Mouse (Mus musculus) limb, embryonic 10.5 days (tissue): ENCODE measurements around the gene Olfr395. TPM values are rescaled to one million over a fixed set of nuclear protein-coding genes. Genes with fewer than 3 reads are reported as not detected.
"Not testable (repeated sequence)": the region's sequence is repeated elsewhere in the genome, so short reads cannot be mapped to it uniquely, and the experiment has no call there.

ENCODE experiments used
- DNase-seq: peaks from one replicate; pipeline ENCODE4 v3.0.0-alpha.2; 2017; ENCODE audit warnings: low spot score
- H3K27ac ChIP-seq: fragments of 300-500 bp; sonication (generic); 2 replicates; pipeline ENCODE4 v1.5.1; 2016; ENCODE audit warnings: mild to moderate bottlenecking
- H3K27me3 ChIP-seq: fragments of 300-500 bp; sonication (generic); 2 replicates; pipeline ENCODE4 v1.6.1; 2016; ENCODE audit warnings: low read depth, mild to moderate bottlenecking; ENCODE audit not compliant: poor library complexity, severe bottlenecking
- H3K36me3 ChIP-seq: fragments of 300-500 bp; sonication (generic); 2 replicates; pipeline ENCODE4 v1.6.1; 2016; ENCODE audit warnings: mild to moderate bottlenecking, moderate library complexity
- H3K4me1 ChIP-seq: fragments of 300-500 bp; sonication (generic); 2 replicates; pipeline ENCODE4 v1.6.1; 2016
- H3K4me3 ChIP-seq: fragments of 300-500 bp; sonication (generic); 2 replicates; pipeline ENCODE4 v1.5.1; 2016; ENCODE audit warnings: mild to moderate bottlenecking, moderate library complexity
- H3K9me3 ChIP-seq: fragments of 300-500 bp; sonication (generic); replicated peaks from 2 replicates; pipeline ENCODE4 v1.6.1; 2016; ENCODE audit warnings: mild to moderate bottlenecking
- WGBS: fragments of 180-500 bp; shearing (Covaris S2); methylation state at CpG from one replicate; pipeline ENCODE4 v1.1.7; 2016; 5-methylcytosine and 5-hydroxymethylcytosine counted together
- polyA plus RNA-seq: library from polyadenylated mRNA; unstranded; fragments of >200 nt; fragmentation: Nextera tagmentation; extraction: Ambion mirVana; gene quantifications from 2 replicates; pipeline ENCODE4 v1.2.1, GENCODE M21; 2016

Gene Olfr395
- polyA plus RNA-seq, result not detected in 2 replicates

GRCm38 (mm10) chr11:73909199-73909598 lies at the start of gene Olfr395:
TSS of gene Olfr395 (minus strand) at chr11:73909299.
- 87% methylated on average over 4 of the region's 4 CpGs for WGBS
- H3K36me3 ChIP-seq, H3K27ac ChIP-seq, H3K9me3 ChIP-seq, DNase-seq, H3K4me1 ChIP-seq, H3K4me3 ChIP-seq, H3K27me3 ChIP-seq: not testable (repeated sequence)

DNA sequence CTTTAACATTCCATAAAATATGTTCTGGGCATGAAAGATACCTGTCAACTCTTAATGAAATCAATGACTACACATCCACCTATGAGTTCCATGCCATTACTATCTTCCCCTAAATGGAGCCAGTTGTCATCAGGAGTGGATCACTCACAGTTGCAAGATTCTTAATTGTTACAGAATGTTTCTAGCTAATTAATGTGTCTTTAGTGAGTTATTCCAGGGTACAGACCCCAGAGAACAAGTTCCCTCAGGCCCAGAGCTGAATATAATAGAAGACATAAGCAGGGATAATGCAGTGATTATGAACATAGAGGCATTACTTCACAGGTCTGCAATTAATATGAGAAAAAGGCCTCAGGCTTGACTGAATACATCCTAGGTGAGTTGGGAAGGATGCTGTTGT lies 27.3 kb upstream of the Olfr395 start, which contains the start of gene Olfr23:
Olfr23 (plus strand) TSS at position 301 of the 400 bp plus-strand sequence.
- H3K4me1 ChIP-seq, result no peaks in the 10 kb centered on the region
- H3K27ac ChIP-seq, result no peak within 1 kb of the TSS
- H3K4me3 ChIP-seq, result no peak within 1 kb of the TSS
- H3K9me3 ChIP-seq, result no peaks in the 10 kb centered on the region; the same call in 1 of the 2 replicates
- no peaks in the 10 kb centered on the region for H3K27me3 ChIP-seq
- no peak for DNase-seq
- H3K36me3 ChIP-seq, result no peaks in the 10 kb centered on the region

- no peak for DNase-seq
- 88% methylated on average over 1 of the region's 1 CpGs for WGBS
These were observed 18.4 kb downstream of the Olfr395 start, which contains the start of gene Olfr394 for GRCm38 (mm10) chr11:73890671-73891070. TSS of gene Olfr394 (minus strand) at chr11:73890771.

More at GRCm38 (mm10) chr11:73890671-73891070, 18.4 kb downstream of the Olfr395 start, which contains the start of gene Olfr394:
- Histone ChIP-seq H3K27ac (no peak within 1 kb of the TSS), H3K36me3 (no peaks in the 10 kb centered on the region), H3K4me3 (no peak within 1 kb of the TSS), H3K9me3 (no peaks in the 10 kb centered on the region), H3K4me1 (no peaks in the 10 kb centered on the region), H3K27me3 (no peaks in the 10 kb centered on the region)

Other genes with a start within 250 kb of the Olfr395 start
- gene Zfp735, start 220.5 kb downstream of the Olfr395 start, polyA plus RNA-seq, result not detected in 2 replicates
- gene Olfr389, start 128.6 kb downstream of the Olfr395 start, polyA plus RNA-seq, result not detected in 2 replicates
- not detected in 2 replicates for gene Olfr390, start 126.3 kb downstream of the Olfr395 start, polyA plus RNA-seq
- gene Olfr391-ps, start 106.2 kb downstream of the Olfr395 start, polyA plus RNA-seq, result not detected in 2 replicates
- gene Olfr392, start 92.2 kb downstream of the Olfr395 start, polyA plus RNA-seq, result not detected in 2 replicates
- gene Olfr393, start 57.8 kb downstream of the Olfr395 start, polyA plus RNA-seq, result not detected in 2 replicates
- gene Olfr394, start 18.5 kb downstream of the Olfr395 start, polyA plus RNA-seq, result not detected in 2 replicates
- not detected in 2 replicates for gene Olfr23, start 27.4 kb upstream of the Olfr395 start, polyA plus RNA-seq
- not detected in 2 replicates for gene Olfr397, start 51.5 kb upstream of the Olfr395 start, polyA plus RNA-seq
- not detected in 2 replicates for gene Olfr398, start 81.1 kb upstream of the Olfr395 start, polyA plus RNA-seq
- not detected in 2 replicates for gene Olfr139, start 147.3 kb upstream of the Olfr395 start, polyA plus RNA-seq
- not detected in 2 replicates for gene Olfr399, start 147.3 kb upstream of the Olfr395 start, polyA plus RNA-seq
- gene Zfp616, start 160.7 kb upstream of the Olfr395 start, polyA plus RNA-seq, result not detected in 2 replicates
- gene Olfr401, start 204.4 kb upstream of the Olfr395 start, polyA plus RNA-seq, result not detected in 2 replicates
- gene Olfr402, start 244.2 kb upstream of the Olfr395 start, polyA plus RNA-seq, result not detected in 2 replicates